Mouse (Mus musculus): ENCODE data around the gene S100z. TPM values are rescaled to one million over a fixed set of nuclear protein-coding genes. Genes with fewer than 3 reads are reported as not detected.

Gene S100z
- polyA plus RNA-seq, 1 experiment: 0.25 TPM

- DNase-seq (ENCODE audit: low spot score): no peak
Measured at GRCm38 (mm10) chr13:95444824-95445223, 33.7 kb downstream of the S100z start, which contains the start of gene Crhbp. Gene Crhbp, minus strand, starts transcription at chr13:95444924.

DNA sequence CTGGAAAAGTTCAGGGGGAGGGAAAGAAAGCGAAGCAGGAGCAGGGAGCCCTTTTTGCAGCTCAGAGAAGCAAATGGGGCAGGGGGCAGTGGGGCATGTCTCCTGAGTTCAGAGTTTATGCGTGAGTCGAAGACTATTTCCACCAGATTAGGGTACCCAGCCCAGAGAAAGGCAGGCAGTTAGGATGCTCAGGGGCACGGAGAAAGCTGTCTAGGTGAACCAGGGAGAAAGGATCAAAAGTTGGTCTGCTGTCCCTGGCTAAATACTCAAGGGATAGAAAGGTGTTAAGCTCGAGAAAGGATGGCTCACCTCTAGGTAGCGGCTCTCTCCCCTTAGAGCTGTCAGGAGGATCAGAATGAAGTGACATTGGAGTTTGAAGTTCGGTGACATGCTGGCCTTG is 34.2 kb downstream of the S100z start:
- no peak for DNase-seq (ENCODE audit: low spot score)

DNA sequence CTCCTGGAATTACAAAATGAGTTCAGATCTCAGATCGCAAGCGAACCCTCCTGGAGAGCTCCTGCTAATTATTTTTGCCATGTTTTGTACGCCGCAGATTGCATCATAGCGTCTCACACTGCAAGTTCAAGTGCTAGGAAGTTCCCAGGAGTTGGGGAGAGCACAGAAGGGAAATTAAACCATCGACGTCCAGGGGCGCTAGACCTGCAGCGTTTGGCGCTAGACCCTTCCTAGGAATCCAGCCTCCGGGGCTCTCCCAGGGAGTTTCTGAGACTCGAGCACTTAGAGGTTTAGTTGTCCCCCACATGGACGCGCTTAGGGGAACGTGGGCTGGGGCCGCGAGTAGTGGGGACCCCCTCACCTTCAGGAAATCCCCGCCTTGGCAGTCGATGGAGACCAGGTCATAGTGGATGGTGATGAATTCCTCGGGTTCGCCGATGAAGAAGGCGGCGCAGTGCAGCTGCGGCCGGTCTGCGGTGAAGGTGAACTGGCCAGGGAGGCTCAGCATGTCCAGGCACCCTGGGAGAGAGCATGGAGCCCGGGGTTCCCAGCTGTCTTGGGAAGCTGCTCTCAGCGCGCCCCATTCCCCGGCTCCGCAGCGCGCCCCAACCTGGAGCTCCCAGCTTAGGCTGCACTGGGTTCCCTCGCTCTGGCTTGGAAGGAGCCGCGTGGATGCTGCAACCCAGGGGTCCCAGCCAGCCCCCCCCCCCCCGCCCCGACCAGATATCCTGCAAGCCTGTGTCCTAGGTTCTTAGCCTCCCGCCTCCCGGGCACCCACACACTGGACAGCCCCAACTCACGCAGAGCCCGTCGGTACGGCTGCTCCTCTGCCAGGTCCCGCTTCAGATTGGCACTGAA is 34.9 kb downstream of the S100z start:
- no peak for DNase-seq (ENCODE audit: low spot score)

DNA sequence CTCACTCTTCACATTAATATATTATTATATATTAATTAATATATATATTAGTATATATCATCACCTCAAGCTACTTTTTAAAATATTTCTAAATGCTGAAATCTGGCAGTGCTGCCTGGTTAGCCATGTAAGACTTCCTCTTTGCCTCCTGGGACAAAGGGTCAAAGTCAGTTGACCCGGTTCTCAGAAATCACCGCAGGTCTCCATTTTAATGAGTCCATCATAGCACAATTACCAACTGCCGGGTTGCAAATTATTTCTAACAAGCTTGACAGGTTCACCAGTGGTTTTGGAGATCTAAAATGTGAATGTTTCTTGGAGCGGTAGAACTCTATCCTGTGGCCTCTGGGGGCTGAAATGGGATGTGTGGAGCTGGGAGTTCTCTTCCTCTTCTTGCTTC is 35.6 kb downstream of the S100z start:
- no peak for DNase-seq (ENCODE audit: low spot score)

DNA sequence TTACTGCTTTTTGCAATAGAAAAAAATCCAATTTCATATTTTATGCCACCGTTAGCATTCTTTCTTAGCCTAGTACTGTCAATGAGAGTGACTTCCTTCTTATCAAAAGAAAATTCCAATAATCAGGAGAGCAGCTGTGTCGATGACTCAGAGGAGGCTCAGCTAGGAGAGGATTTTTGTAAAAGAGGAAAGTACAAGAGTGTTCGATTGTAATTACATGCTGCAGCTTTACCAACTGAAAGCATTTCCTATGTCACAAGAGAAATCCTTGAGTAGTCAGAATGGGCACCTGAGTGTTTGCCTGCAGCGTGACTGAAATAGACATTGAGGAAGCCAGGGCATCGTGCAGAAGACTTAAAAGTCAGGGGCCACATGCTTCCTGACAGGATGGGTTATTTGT is 39.0 kb downstream of the S100z start:
- no peak for DNase-seq (ENCODE audit: low spot score)

DNA sequence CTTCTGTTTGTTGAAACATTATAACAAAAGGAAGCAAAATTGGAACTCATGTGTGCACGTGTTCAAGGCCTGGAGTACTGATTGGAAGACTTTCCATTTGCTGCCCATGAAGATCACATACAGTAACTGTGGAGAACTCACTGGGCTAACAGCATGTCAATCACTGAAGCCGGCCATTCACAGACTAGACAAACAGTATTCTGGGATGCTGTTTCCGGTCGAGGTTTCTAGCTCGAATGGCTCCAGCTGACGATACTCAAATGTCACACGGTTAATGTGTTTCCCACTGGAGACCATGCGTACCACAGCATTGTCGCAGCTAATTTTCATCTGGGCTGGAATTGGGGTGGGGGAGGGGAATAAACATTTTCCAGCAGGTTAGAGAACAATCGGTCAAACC is 46.8 kb downstream of the S100z start:
- no peak for DNase-seq (ENCODE audit: low spot score)

- DNase-seq (ENCODE audit: low spot score): no peak
Measured at GRCm38 (mm10) chr13:95427499-95427898, 51.0 kb downstream of the S100z start.

Other genes with a start within 250 kb of the S100z start
- gene Pde8b, start 228.4 kb downstream of the S100z start, polyA plus RNA-seq (2012; rRNA removed): 2.1 TPM in 2 replicates
- 27.0 and 30.4 TPM in 2 replicates for gene Zbed3, start 155.1 kb downstream of the S100z start, polyA plus RNA-seq (2012; rRNA removed)
- gene Aggf1, start 103.4 kb downstream of the S100z start, polyA plus RNA-seq (2012; rRNA removed): 26.2 and 27.0 TPM in 2 replicates
- 3.1 and 4.0 TPM in 2 replicates for gene Crhbp, start 33.8 kb downstream of the S100z start, polyA plus RNA-seq (2012; rRNA removed)
- gene F2rl1, start 46.5 kb upstream of the S100z start, polyA plus RNA-seq (2012; rRNA removed): 6.8 and 8.2 TPM in 2 replicates
- gene F2r, start 139.8 kb upstream of the S100z start, polyA plus RNA-seq (2012; rRNA removed): 6.6 and 9.5 TPM in 2 replicates
- gene F2rl2, start 218.1 kb upstream of the S100z start, polyA plus RNA-seq (2012; rRNA removed): 0.21 and 0.49 TPM in 2 replicates

Data from urinary bladder, adult 2 months (tissue).